Mouse (Mus musculus): ENCODE data around the gene Nnmt. TPM values are rescaled to one million over a fixed set of nuclear protein-coding genes. Genes with fewer than 3 reads are reported as not detected.

Gene Nnmt
- total and polyA plus RNA-seq, 3 experiments = not detected

DNA sequence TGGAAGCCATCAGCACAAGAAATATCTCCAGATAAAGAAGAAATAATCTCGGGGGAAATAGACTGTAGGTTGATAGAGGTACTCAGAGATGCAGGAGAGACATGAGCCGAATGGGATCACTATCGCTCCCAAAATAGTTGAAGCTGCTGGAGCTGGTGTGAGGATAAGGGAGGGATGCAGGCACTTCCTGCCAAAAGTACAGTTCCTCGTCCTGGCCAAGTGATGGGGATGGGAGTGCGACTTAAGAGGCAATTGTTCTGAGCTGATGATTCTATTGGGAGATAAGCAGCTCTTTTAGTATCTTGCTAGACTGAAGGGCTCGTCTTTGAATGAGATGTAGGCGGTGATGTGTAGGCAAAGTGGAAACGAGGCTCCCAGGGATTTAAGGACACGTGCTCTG lies 4.1 kb downstream of the Nnmt start:
- in situ Hi-C loops (cut with MboI; ENCODE audit: low pct_ligation_motif_present, low pct_unique_long_range_greater_than_20kb, low sequenced_read_pairs) (no loop called here), dilution Hi-C loops (cut with MboI; ENCODE audit: extremely low pct_ligation_motif_present, extremely low pct_unique_long_range_greater_than_20kb, low sequenced_read_pairs) (no loop called here)
- no peak overlapping the region for H3K27ac ChIP-seq (ENCODE audit: insufficient read depth, low read depth)
- no peaks in the 10 kb centered on the region for H3K79me2 ChIP-seq (replicated peaks; ENCODE audit: control insufficient read depth, extremely low read depth, insufficient read depth, poor library complexity, severe bottlenecking)
- no peaks in the 10 kb centered on the region for H3K9me3 ChIP-seq (replicated peaks; ENCODE audit: low read length)
- H3K9ac ChIP-seq (ENCODE audit: insufficient read depth, low read depth) = no peak overlapping the region
- no peak overlapping the region for H3K4me2 ChIP-seq (ENCODE audit: insufficient read depth, low read depth, poor library complexity, severe bottlenecking)
- H3K4me3 ChIP-seq (replicated peaks in 1 of 3; ENCODE audit: low read depth in 2 of 3, low read length in 2 of 3, poor library complexity in 1 of 3) = no peak overlapping the region
- TF ChIP-seq TBP (conservative IDR thresholded peaks at IDR 0.05; ENCODE audit: low read depth, low read length) (no peak), IRF4 (IDR thresholded peaks at IDR 0.05; ENCODE audit: low read depth, low read length) (no peak), NELFE (IDR thresholded peaks at IDR 0.05; ENCODE audit: low read depth, low read length) (no peak), ZMIZ1 (IDR thresholded peaks at IDR 0.05; ENCODE audit: low read depth, low read length) (no peak), USF2 (conservative IDR thresholded peaks at IDR 0.05; ENCODE audit: low read depth, low read length) (no peak), RAD21 (IDR thresholded peaks at IDR 0.05; ENCODE audit: low read depth, low read length) (no peak), SIN3A (IDR thresholded peaks at IDR 0.05; ENCODE audit: low read length) (no peak)
- no peaks in the 10 kb centered on the region for H3K36me3 ChIP-seq (replicated peaks in 1 of 2; ENCODE audit: control insufficient read depth in 1 of 2, insufficient read depth in 1 of 2, low read length in 1 of 2)
- no peak for DNase-seq (ENCODE audit: extremely low read depth)
- no peaks in the 10 kb centered on the region for H3K4me1 ChIP-seq (ENCODE audit: control insufficient read depth in 1 of 2, insufficient read depth in 2 of 2)
- H3K27me3 ChIP-seq (replicated peaks) = peaks cover 11% of the 10 kb centered on the region

DNA sequence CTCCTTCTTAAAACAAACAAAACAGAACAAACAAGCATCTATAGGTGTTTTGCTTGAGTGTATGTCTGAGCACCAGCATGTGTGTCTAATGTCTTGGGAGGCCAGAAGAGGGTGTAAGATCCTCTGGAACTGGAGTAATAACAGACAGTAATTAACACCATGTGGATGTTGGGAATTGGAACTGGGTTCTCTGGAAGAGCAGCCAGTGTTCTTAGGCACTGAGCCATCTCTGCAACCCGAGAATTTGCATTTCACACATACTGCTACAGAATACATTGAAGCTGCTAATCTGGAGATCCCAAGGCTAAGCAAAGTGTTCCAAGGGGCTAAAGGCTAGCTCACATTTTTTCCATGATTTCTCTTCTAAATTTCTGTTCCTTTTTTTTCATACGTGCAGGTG lies 4.9 kb downstream of the Nnmt start:
- no peak overlapping the region for H3K27ac ChIP-seq (ENCODE audit: insufficient read depth, low read depth)
- no peak for TF ChIP-seq MEF2A (IDR thresholded peaks at IDR 0.05; ENCODE audit: borderline replicate concordance, low read depth, low read length)
- no peak for TF ChIP-seq GABPA (IDR thresholded peaks at IDR 0.05; ENCODE audit: insufficient replicate concordance, low read depth, low read length)
- TF ChIP-seq ZC3H11A (IDR thresholded peaks at IDR 0.05; ENCODE audit: low read depth, low read length) = no peak
- TF ChIP-seq SMC3 (IDR thresholded peaks at IDR 0.05; ENCODE audit: low read depth, low read length) = no peak
- no peak for TF ChIP-seq POLR2AphosphoS2 (IDR thresholded peaks at IDR 0.05; ENCODE audit: low read depth, low read length)
- no peak for TF ChIP-seq JUN (IDR thresholded peaks at IDR 0.05; ENCODE audit: insufficient read depth, low read depth, low read length)
- no peak for TF ChIP-seq BHLHE40 (IDR thresholded peaks at IDR 0.05; ENCODE audit: low read depth, low read length)
- no peak for TF ChIP-seq PAX5 (IDR thresholded peaks at IDR 0.05; ENCODE audit: low read length)
- TF ChIP-seq ELF1 (IDR thresholded peaks at IDR 0.05; ENCODE audit: low read depth, low read length) = no peak
- no peak for TF ChIP-seq USF2 (conservative IDR thresholded peaks at IDR 0.05; ENCODE audit: low read depth, low read length)
- TF ChIP-seq UBTF (IDR thresholded peaks at IDR 0.05; ENCODE audit: low read depth, low read length) = no peak
- no peak for TF ChIP-seq MAFK (IDR thresholded peaks at IDR 0.05; ENCODE audit: insufficient replicate concordance, low read length)
- TF ChIP-seq ZNF384 (IDR thresholded peaks at IDR 0.05; ENCODE audit: low read depth, low read length) = no peak
- TF ChIP-seq ZKSCAN1 (IDR thresholded peaks at IDR 0.05; ENCODE audit: borderline replicate concordance, low read depth, low read length) = no peak
- no peak for TF ChIP-seq MXI1 (IDR thresholded peaks at IDR 0.05; ENCODE audit: low read depth, low read length)
- TF ChIP-seq KAT2A (IDR thresholded peaks at IDR 0.05; ENCODE audit: insufficient replicate concordance, low read length) = no peak
- H3K4me3 ChIP-seq (replicated peaks in 1 of 3; ENCODE audit: low read depth in 2 of 3, low read length in 2 of 3, poor library complexity in 1 of 3) = no peak overlapping the region
- dilution Hi-C loops (cut with MboI; ENCODE audit: extremely low pct_ligation_motif_present, extremely low pct_unique_long_range_greater_than_20kb, low sequenced_read_pairs) = no loop called here
- in situ Hi-C loops (cut with MboI; ENCODE audit: low pct_ligation_motif_present, low pct_unique_long_range_greater_than_20kb, low sequenced_read_pairs) = no loop called here
- no peak for DNase-seq (ENCODE audit: extremely low read depth)
- no peaks in the 10 kb centered on the region for H3K36me3 ChIP-seq (replicated peaks in 1 of 2; ENCODE audit: control insufficient read depth in 1 of 2, insufficient read depth in 1 of 2, low read length in 1 of 2)
- no peaks in the 10 kb centered on the region for H3K79me2 ChIP-seq (replicated peaks; ENCODE audit: control insufficient read depth, extremely low read depth, insufficient read depth, poor library complexity, severe bottlenecking)
- peaks cover 11% of the 10 kb centered on the region for H3K27me3 ChIP-seq (replicated peaks)
- no peaks in the 10 kb centered on the region for H3K4me1 ChIP-seq (ENCODE audit: control insufficient read depth in 1 of 2, insufficient read depth in 2 of 2)
- no peaks in the 10 kb centered on the region for H3K9me3 ChIP-seq (replicated peaks; ENCODE audit: low read length)
- no peak overlapping the region for H3K9ac ChIP-seq (ENCODE audit: insufficient read depth, low read depth)
- H3K4me2 ChIP-seq (ENCODE audit: insufficient read depth, low read depth, poor library complexity, severe bottlenecking) = no peak overlapping the region
